Mouse (Mus musculus) hindbrain, postnatal 0 days (tissue): ENCODE results near the gene Nek10. TPM values are rescaled to one million over a fixed set of nuclear protein-coding genes. Genes with fewer than 3 reads are reported as not detected.
A peak's percentile ranks its signal among the peaks of the same experiment; 100 is the strongest.

Source experiments
- ATAC-seq: fragments of 200-750 bp; cut with Nextera tagmentation; 2 replicates; pipeline ENCODE4 v1.8.0; 2017; ENCODE audit warnings: mild to moderate bottlenecking, moderate TSS enrichment, moderate library complexity
- DNase-seq: peaks from one replicate; pipeline ENCODE4 v3.0.0-alpha.2; 2015; ENCODE audit warnings: low spot score
- H3K27ac ChIP-seq: fragments of 300-500 bp; sonication (generic); 2 replicates; pipeline ENCODE4 v1.5.1; 2014; ENCODE audit warnings: mild to moderate bottlenecking
- H3K27me3 ChIP-seq: fragments of 300-500 bp; sonication (generic); 2 replicates; pipeline ENCODE4 v1.6.1; 2014; ENCODE audit warnings: low read length, mixed read lengths; ENCODE audit not compliant: insufficient read depth
- H3K36me3 ChIP-seq: fragments of 300-500 bp; sonication (generic); 2 replicates; pipeline ENCODE4 v1.6.1; 2014; ENCODE audit warnings: low read length, mixed read lengths; ENCODE audit not compliant: insufficient read depth
- H3K4me1 ChIP-seq: fragments of 300-500 bp; sonication (generic); 2 replicates; pipeline ENCODE4 v1.6.1; 2014; ENCODE audit warnings: antibody characterized with exemption, low read length, mixed read lengths; ENCODE audit not compliant: insufficient read depth
- H3K4me2 ChIP-seq: fragments of 300-500 bp; sonication (generic); 2 replicates; pipeline ENCODE4 v1.6.1; 2014; ENCODE audit warnings: low read depth, mild to moderate bottlenecking, low read length, moderate library complexity, mixed read lengths
- H3K4me3 ChIP-seq: fragments of 300-500 bp; sonication (generic); 2 replicates; pipeline ENCODE4 v1.5.1; 2014; ENCODE audit warnings: low read length
- H3K9ac ChIP-seq: fragments of 300-500 bp; sonication (generic); replicated peaks from 2 replicates; pipeline ENCODE4 v1.6.1; 2014; ENCODE audit warnings: mild to moderate bottlenecking, low read length, moderate library complexity, mixed read lengths
- H3K9me3 ChIP-seq: fragments of 300-500 bp; sonication (generic); 2 replicates; pipeline ENCODE4 v1.6.1; 2016; ENCODE audit warnings: low read length, mixed read lengths
- CTCF ChIP-seq: IDR thresholded peaks from 2 replicates; pipeline ENCODE4 v1.5.1; 2016; ENCODE audit warnings: antibody characterized with exemption, control low read depth, low read depth
- WGBS: fragments of 180-500 bp; shearing (Covaris S2); extraction: QIAGEN DNeasy Blood & Tissue Kit; methylation state at CpG from one replicate; pipeline ENCODE4 v1.1.7; 2014; 5-methylcytosine and 5-hydroxymethylcytosine counted together
- polyA plus RNA-seq: library from polyadenylated mRNA; unstranded; fragments of >200 nt; fragmentation: Nextera tagmentation; extraction: Ambion mirVana; gene quantifications from 2 replicates; pipeline ENCODE4 v1.2.1, GENCODE M21; 2015
- total RNA-seq: library from RNA; depleted of rRNA; stranded (reverse); fragments of >200 nt; gene quantifications from 2 replicates; pipeline ENCODE4 v1.2.3, GENCODE M21; 2014

Gene Nek10
- total and polyA plus RNA-seq, 2 experiments from 2014 or later, result 0.13 to 0.68 TPM

DNA sequence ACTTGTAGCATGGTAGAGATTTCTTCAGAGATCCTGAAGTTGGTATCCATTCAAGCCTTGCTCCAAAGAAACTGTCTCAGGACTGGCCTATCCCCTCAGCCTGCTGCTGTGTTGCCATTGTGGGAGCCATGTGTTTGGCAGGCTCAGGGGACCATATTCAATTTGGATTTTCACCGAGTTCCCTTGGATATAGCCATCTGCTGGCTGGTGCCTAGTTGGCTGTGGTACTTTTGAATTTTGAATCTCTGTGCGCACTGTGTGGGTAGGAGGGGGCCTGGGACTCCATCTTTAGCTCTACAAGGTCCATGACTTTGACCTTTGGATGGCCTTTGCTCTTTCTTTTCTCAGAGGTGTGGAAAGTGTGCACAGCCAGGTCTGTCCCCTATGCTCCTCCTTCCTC, 66.8 kb downstream of the Nek10 start:
- no peak overlapping the region for H3K9ac ChIP-seq
- 67% methylated on average over 2 of the region's 2 CpGs for WGBS
- ATAC-seq (0 out of 2 replicates have a peak, but pooled peaks have one; percentile 43), DNase-seq (no peak)
- H3K27ac ChIP-seq, result no peak overlapping the region
- no peaks in the 10 kb centered on the region for H3K36me3 ChIP-seq
- H3K4me3 ChIP-seq, result no peak overlapping the region
- no peak for TF ChIP-seq CTCF
- no peaks in the 10 kb centered on the region for H3K9me3 ChIP-seq
- H3K4me1 ChIP-seq, result no peaks in the 10 kb centered on the region
- no peak overlapping the region for H3K4me2 ChIP-seq
- no peaks in the 10 kb centered on the region for H3K27me3 ChIP-seq

DNA sequence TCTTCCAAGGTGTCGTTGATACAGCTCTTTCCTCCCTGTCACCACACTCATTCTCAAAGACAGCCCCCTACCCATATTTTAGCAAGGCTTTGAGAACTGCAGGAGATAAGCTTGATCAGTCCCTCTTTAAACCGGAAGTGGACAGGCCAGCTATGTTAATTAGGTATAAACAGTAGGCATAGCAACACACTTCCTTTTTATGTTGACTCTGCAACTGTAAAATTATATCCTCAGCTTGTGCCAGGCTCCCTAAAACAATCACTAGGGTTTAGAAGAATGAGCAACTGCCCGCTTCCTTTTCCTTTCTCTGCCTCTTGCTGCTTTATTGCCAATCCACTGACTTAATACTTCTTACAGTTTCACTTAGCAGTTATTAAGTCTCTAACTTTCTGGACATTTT, 67.2 kb downstream of the Nek10 start:
- H3K9ac ChIP-seq, result no peak overlapping the region
- ATAC-seq (no peak), DNase-seq (no peak)
- H3K27ac ChIP-seq, result no peak overlapping the region
- H3K36me3 ChIP-seq, result no peaks in the 10 kb centered on the region
- WGBS, result 70% methylated on average over 3 of the region's 3 CpGs
- H3K4me3 ChIP-seq, result no peak overlapping the region
- H3K4me1 ChIP-seq, result no peaks in the 10 kb centered on the region
- H3K4me2 ChIP-seq, result no peak overlapping the region
- H3K9me3 ChIP-seq, result no peaks in the 10 kb centered on the region
- TF ChIP-seq CTCF, result no peak
- H3K27me3 ChIP-seq, result no peaks in the 10 kb centered on the region

DNA sequence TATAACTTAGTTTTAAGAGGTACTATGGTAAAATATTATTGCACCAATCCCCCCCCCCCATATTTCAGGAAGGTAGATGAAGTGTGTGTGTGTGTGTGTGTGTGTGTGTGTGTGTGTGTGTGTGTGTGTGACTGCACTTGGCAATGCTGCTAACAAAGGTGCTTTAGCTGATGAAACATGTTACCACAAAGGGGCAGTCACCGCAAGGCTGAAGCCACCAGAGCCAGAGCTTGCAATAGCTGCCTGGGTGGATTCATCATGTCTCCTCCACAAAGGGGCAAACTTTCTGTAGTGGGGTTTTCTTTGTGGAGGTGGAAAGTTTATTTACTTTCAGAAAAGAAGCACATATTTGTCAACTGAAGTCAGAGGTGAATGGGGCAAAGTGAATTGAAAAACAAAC, 67.9 kb downstream of the Nek10 start:
- ATAC-seq (no peak), DNase-seq (peak; percentile 71)
- Histone ChIP-seq H3K27me3 (no peaks in the 10 kb centered on the region), H3K27ac (no peak overlapping the region), H3K9me3 (no peaks in the 10 kb centered on the region), H3K36me3 (no peaks in the 10 kb centered on the region), H3K4me3 (no peak overlapping the region), H3K4me2 (no peak overlapping the region), H3K9ac (no peak overlapping the region), H3K4me1 (no peaks in the 10 kb centered on the region)
- TF ChIP-seq CTCF, result peak; percentile 64
- 85% methylated on average over 1 of the region's 1 CpGs for WGBS

DNA sequence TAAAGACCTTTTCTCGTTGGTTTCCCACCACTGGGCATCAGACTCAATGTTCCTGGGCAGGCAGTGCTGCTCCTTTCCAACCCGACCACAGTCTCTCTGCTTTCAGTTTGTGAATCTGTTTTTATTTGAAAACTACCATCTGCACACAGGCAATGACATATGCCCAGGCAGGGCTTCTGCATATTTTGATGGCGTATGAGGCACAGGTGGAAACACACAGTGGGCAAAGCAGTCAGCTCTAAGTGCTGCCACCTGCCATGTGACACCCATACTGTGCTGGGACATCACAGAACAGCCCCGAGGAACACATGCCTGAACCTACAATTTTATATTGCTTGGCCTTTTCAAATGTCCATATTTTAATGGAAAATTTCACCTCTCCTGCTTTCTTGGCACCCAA, 68.5 kb downstream of the Nek10 start:
- H3K36me3 ChIP-seq, result no peaks in the 10 kb centered on the region
- H3K4me1 ChIP-seq, result no peaks in the 10 kb centered on the region
- 57% methylated on average over 4 of the region's 4 CpGs for WGBS
- ATAC-seq (no peak), DNase-seq (no peak)
- no peak overlapping the region for H3K9ac ChIP-seq
- no peaks in the 10 kb centered on the region for H3K9me3 ChIP-seq
- H3K27ac ChIP-seq, result no peak overlapping the region
- no peak overlapping the region for H3K4me2 ChIP-seq
- no peak overlapping the region for H3K4me3 ChIP-seq
- no peaks in the 10 kb centered on the region for H3K27me3 ChIP-seq
- TF ChIP-seq CTCF, result no peak

DNA sequence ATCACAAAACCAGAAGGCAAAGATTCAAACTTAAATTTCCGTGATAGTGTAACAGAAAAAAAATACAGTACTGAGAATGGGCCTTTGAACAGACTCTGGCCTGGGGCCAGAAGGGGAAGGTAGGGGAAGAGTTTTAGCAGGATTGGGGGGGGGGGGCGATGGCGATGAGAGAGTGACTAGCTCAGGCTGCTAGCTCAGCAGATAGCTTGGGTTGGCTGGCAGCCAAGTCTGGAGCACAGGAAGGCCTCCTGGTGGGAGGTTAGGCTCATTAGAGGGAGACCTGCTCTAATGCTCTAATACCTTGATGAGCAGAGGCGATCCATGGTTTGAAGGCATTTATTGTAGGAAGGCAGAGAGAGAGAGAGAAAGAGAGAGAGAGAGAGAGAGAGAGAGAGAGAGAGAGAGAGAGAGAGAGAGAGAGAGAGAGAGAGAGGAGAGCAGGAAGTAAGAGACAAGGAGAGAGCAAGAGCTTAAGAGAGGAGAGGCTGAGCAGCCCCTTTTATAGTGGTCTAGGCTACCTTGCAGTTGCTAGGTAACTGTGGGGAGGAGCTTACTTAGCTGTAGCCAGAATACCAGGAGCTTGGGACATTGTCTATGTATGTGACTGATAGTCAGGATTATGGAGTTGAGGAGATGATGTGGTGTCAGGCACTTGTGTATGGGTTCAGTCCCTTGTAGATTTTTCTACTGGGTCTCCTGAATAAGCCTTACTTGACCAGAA, 90.9 kb downstream of the Nek10 start:
- DNase-seq (peak; percentile 70), ATAC-seq (0 out of 2 replicates have a peak, but pooled peaks have one; percentile 38)
- no peak overlapping the region for H3K9ac ChIP-seq
- H3K4me3 ChIP-seq, result no peak overlapping the region
- no peak for TF ChIP-seq CTCF
- no peaks in the 10 kb centered on the region for H3K9me3 ChIP-seq
- no peaks in the 10 kb centered on the region for H3K36me3 ChIP-seq
- H3K27me3 ChIP-seq, result no peaks in the 10 kb centered on the region
- no peak overlapping the region for H3K4me2 ChIP-seq
- 28% methylated on average over 4 of the region's 4 CpGs for WGBS
- H3K4me1 ChIP-seq, result no peaks in the 10 kb centered on the region
- no peak overlapping the region for H3K27ac ChIP-seq

DNA sequence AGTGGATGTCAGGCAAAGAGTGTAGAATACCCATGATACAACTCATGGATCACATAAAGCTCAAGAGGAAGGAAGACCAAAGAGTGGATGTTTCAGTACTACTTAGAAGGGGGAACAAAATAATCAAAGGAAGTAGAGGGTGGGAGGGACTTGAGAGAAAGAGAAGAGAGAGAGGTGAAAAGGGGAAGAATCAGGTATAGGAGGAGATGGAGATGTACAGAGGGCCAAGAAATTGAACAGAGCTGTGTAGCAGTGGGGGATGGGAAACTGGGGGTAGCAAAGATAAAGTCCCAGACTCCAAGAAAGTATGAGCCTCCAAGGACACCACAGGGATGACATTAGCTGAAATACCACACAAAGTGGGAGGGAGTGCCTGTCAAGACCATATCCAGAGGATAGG, 91.6 kb downstream of the Nek10 start:
- H3K4me2 ChIP-seq, result no peak overlapping the region
- no peak for TF ChIP-seq CTCF
- no peak overlapping the region for H3K9ac ChIP-seq
- no peak for ATAC-seq
- H3K36me3 ChIP-seq, result no peaks in the 10 kb centered on the region
- no peak overlapping the region for H3K27ac ChIP-seq
- H3K4me3 ChIP-seq, result no peak overlapping the region
- DNase-seq, result no peak
- H3K4me1 ChIP-seq, result no peaks in the 10 kb centered on the region
- no peaks in the 10 kb centered on the region for H3K9me3 ChIP-seq
- no peaks in the 10 kb centered on the region for H3K27me3 ChIP-seq

DNA sequence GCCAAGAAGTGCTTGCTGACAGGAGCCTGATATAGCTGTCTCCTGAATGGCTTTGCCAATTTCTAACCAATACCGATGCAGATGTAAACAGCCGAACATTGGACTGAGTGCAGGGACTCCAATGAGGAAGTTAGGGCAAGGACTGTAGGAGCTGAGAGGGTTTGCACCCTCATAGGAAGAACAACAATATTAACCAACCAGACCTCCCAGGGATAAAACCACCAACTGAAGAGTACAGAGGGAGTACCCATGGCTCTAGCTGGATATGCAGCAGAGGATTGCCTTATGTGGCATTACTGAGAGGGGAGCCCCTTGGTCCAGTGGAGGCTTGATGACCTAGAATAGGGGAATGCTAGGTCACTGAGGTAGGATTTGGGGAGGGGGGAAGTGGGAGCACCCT, 92.1 kb downstream of the Nek10 start:
- WGBS, result 88% methylated on average over 2 of the region's 2 CpGs
- no peak overlapping the region for H3K4me3 ChIP-seq

More for the DNA sequence above, 92.1 kb downstream of the Nek10 start:
- H3K9me3 ChIP-seq, result no peaks in the 10 kb centered on the region
- H3K27ac ChIP-seq, result no peak overlapping the region
- TF ChIP-seq CTCF, result no peak
- H3K4me2 ChIP-seq, result no peak overlapping the region
- no peak for ATAC-seq
- no peak overlapping the region for H3K9ac ChIP-seq
- no peaks in the 10 kb centered on the region for H3K36me3 ChIP-seq
- H3K4me1 ChIP-seq, result no peaks in the 10 kb centered on the region
- no peak for DNase-seq
- H3K27me3 ChIP-seq, result no peaks in the 10 kb centered on the region
